Mouse (Mus musculus) thymus, adult 18-20 months (tissue): ENCODE results near the gene Tns2.

Experiments
- DNase-seq, 2 experiments: peaks; one replicate each; pipeline ENCODE4 v3.0.0; 2022; ENCODE audit warnings: mixed read lengths in 2 of 2

Tns2 gene

DNA sequence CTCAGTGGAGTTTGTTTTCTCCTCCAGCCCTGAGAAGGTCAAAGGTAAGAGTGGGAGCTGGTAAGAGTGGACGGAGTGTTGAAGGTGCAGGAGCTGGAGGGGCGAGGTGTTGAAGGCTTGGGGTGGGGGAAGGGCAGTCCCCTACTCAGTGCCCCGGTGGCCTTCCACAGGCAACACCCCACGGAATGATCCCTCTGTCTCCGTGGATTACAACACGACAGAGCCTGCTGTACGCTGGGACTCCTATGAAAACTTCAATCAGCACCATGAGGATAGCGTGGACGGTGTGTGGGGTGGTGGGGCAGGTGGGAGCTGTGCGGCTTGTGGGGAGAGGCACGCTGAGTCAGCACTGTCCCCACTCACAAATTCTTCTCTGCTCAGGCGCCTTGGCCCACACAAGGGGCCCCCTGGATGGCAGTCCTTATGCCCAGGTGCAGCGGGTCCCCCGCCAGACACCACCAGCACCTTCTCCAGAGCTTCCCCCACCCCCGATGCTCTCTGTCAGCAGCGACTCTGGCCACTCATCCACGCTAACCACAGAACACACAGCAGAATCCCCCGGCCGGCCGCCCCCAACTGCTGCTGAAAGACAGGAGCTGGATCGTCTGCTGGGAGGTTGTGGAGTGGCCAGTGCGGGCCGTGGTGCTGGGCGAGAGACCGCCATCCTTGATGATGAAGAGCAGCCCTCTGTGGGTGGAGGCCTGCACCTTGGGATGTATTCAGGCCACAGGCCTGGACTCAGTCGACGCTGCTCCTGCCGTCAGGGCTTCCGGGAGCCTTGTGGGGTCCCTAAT lies 10.7 kb downstream of the Tns2 start:
- no peak for DNase-seq

DNA sequence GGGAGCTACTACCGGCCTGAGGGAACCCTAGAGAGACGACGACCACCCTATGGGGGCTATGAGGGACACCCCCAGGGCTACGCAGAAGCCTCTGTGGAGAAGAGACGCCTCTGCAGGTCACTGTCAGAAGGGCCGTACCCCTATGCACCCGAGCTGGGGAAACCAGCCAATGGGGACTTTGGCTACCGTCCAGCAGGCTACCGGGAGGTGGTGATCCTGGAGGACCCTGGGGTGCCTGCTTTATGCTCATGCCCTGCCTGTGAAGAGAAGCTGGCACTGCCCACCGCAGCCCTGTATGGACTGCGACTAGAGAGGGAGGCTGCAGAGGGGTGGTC lies 11.2 kb downstream of the Tns2 start:
- DNase-seq: no peak

GRCm38 (mm10) chr15:102112181-102112580 lies 12.0 kb downstream of the Tns2 start:
- DNase-seq: no peak

GRCm38 (mm10) chr15:102112827-102113226 lies 12.6 kb downstream of the Tns2 start:
- no peak for DNase-seq

DNA sequence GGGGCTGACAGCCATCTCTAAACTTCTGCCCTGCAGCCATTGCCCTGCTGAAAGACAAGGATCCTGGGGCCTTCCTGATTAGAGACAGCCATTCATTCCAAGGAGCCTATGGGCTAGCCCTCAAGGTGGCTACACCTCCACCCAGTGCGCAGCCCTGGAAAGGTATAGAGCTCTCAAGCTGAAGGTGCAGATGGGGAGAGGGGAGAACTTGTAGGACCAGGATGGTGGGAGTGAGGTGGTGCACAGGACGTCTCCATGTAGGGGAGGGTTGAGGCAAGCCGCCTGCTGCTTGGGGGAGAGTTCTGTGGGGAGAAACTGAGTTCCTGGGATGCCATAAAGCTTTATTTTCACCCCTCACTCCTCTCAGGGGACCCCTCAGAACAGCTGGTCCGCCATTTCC lies 13.5 kb downstream of the Tns2 start:
- no peak for DNase-seq

DNA sequence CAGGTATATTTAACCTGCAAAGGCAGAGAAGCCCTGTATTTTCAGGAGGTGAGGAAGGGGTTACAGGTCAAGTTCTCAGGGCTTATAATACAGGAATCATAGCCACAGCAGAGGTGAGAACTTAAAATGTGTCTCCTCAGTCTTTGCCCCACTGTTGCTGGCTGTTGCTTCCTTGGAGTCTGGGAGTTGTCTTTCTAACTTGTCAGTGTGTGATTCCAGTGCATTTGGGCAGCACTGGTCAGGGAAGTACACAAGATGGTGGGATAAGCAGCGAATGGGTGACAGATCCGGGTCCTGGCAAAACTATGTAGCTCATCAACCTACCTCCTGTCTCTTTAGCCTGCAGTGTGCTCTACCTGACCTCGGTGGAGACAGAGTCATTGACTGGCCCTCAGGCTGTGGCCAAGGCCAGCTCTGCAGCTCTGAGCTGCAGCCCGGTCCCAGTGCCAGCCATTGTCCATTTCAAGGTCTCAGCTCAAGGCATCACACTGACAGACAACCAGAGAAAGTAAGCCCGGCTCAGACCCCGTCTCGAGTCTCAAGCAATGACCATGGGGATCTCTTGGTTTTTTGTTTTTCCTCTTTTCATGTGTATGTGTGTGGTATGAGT lies 14.5 kb downstream of the Tns2 start:
- no peak for DNase-seq

DNA sequence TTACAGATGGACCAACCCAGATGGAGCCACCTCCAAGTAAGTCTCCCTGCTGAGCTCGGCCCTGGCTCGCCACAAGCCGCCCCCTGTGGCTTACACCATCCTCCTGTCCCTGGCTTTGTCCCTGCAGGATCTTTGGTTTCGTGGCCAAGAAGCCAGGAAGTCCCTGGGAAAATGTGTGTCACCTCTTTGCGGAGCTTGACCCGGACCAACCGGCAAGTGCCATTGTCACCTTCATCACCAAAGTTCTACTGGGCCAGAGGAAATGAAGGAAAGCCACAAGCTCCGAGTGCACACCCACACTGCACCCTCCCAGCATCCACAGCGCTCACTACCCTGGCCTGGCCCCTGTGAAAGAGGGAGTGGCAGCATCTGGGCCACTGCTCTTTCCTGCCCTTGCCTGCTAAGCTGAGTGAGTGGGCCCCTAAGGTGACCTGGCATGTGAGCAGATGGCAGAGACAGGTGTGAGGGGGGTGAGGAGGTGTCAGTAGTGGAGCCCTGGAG lies 15.6 kb downstream of the Tns2 start:
- DNase-seq: no peak

DNA sequence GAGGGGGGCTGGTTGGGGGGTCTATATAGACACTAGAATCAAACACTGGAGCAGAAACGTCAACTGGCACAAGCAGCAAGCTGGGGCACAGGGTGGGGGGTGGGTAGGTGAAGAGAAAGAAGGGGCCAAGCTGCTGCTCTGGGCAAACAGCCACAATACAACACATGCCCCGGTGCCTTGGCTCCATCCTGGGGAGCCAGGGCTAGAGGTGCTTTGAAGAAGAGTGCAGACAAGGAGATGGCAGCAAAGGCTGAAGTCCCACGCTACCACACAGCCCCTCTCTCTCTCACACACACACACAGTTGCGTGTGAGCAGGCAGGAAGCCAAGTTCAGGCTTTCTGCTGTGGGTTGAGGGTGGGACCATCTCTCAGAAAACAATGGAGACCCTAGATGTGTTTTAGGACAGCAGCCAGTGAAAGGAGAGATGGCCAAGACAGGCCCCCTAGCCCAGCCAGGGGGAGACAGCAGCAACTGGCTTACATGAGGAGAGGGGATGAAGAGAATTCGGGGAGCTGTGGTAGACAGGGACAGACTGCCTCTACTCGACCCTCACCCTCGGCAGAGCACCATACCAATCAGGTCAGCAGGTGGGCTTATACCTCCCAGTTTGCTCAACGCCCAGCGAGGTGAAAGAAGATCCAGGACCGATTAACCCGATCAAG lies 16.7 kb downstream of the Tns2 start:
- no peak for DNase-seq

GRCm38 (mm10) chr15:102117461-102118443 lies 17.5 kb downstream of the Tns2 start:
- DNase-seq: no peak

- DNase-seq: no peak
Measured at GRCm38 (mm10) chr15:102118591-102118990, 18.4 kb downstream of the Tns2 start.

GRCm38 (mm10) chr15:102119121-102119830 lies 19.1 kb downstream of the Tns2 start:
- DNase-seq: no peak

- no peak for DNase-seq
Measured at GRCm38 (mm10) chr15:102119831-102120170, 19.6 kb downstream of the Tns2 start.

DNA sequence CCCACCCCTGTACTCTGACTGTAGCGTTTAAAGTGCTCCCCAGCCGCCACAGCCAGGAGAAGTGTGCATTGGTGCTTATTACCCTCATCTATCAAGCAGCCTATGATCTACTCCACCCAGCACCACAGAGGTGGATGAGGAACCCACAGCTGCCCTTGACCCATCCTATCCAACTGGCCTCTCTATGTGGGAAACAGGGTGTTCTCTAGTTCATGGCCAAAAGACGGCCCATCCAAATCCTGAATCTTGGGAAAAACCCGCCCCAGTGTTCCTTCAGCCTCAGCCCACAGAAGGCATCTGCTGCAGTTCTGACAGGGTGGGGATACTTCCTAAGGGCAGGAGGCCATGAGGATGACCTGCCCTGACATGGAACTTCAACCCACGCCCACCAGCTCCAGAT lies 20.3 kb downstream of the Tns2 start:
- no peak for DNase-seq

GRCm38 (mm10) chr15:102126303-102126702 lies 26.1 kb downstream of the Tns2 start:
- no peak for DNase-seq

DNA sequence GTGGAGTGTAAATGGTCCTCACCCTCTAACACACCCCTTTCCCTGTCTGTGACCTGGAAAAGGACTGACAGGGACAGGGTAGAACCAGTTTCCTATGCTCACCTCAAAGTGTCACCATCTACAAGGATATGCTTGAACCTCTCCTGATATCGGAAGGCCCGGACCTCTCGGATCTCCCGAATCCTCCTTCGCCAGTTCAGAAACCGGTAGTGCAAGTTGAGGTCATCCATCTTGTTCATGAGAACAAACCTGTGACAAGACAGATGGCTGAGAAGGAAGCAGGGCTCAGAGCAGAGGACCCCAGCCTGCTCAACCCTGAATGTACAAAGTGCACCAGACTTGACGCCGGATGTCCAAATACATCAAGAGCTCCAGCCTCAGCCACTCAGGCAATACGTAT lies 33.1 kb downstream of the Tns2 start:
- no peak for DNase-seq

GRCm38 (mm10) chr15:102134709-102135108 lies 34.5 kb downstream of the Tns2 start:
- DNase-seq: no peak

GRCm38 (mm10) chr15:102135522-102136128 lies 35.4 kb downstream of the Tns2 start:
- DNase-seq: no peak

DNA sequence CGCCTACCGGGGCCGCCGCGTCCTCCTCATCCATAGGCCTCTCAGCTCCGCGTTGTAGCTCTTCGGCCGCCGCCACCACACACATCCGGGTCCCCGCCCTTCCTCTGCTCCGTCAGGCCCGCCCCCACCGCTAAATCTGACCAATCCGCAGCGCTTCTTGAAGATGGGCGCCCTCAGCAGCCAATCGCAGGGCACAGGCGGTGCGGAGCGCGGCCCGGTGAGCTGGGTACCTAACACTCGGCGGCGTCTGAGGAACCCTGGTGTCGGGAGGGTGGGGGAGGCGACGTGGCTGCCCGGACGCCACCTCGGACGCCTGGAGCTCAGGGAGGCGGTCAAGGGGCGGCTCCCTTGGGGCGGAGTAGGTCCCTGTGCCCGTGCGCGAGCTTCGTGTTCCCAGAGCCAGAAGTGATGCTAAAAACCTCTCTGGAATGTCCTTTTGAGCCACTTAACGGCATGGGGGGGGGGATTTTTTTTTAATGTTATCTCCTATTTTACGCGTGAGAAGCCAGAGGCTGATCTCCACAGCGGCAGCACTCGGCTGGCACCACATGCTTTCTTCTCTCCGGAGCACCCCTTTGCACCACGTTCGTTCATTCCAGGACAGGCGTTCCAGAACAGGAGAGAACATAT lies 36.0 kb downstream of the Tns2 start, which contains the start of gene Spryd3:
Gene Spryd3 (minus strand): TSS at position 106 of the 630 bp plus-strand sequence.
- peak; percentile 95 to 96 for DNase-seq

- DNase-seq: no peak
Measured at GRCm38 (mm10) chr15:102141120-102141519, 40.9 kb downstream of the Tns2 start.

DNA sequence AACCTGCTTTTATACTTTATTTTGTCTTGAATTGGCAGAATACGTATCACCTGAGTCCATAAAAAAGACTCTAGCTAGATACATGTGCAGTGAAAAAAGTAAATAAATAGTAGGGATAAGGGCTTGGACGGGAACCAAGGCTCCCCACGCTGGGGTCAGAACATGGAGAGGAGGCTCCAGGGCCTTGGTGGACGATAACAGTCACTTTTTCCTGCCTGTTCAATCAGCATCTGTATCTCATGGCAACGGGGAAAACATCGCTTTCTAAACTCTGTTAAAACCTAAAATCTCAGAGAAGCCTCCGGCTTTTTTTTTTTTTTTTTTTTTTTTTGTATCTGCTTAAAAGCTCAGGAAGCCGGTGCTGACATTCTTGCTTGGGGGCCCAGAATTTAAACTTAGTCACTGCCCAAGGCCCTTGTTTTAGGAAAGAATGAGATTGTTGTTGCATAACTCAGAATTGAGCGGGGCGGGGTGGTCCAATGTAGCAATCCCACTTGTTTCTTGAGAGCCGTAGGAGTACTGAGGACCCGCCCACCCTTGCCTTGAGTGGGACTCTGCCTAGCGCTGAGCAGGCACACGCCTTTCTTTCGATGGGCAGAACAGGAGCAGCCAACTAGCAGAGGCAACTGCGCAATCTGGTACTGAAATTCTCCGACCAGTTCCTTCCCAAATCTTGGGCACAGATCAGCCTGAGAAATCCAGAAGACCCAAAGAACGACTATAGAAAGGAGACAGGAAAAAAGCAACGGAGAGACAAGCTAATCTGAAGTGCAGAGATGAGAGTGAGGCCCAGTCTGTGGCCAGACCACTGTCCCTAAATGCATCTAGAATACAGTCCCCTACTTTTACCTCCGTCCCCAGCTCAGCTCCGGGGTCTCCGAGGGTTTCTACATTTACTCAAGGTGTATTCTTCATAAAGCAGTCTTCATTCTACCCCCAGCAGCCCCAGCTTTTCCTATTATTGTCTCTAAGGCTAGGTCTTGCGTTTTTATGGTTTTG lies 43.0 kb downstream of the Tns2 start:
- DNase-seq: no peak
